Mouse (Mus musculus) liver, embryonic 12.5 days (tissue): ENCODE results near the gene Gpr87. TPM values are rescaled to one million over a fixed set of nuclear protein-coding genes. Genes with fewer than 3 reads are reported as not detected.
A peak's percentile ranks its signal among the peaks of the same experiment; 100 is the strongest.

Source experiments
- ATAC-seq: fragments of 200-750 bp; cut with Nextera tagmentation; 2 replicates; pipeline ENCODE4 v1.8.0; 2017; ENCODE audit warnings: moderate number of reproducible peaks, mild to moderate bottlenecking, moderate library complexity
- H3K27ac ChIP-seq: fragments of 300-500 bp; sonication (generic); 2 replicates; pipeline ENCODE4 v1.5.1; 2016; ENCODE audit warnings: mild to moderate bottlenecking
- H3K27me3 ChIP-seq: fragments of 300-500 bp; sonication (generic); replicated peaks from 2 replicates; pipeline ENCODE4 v1.6.1; 2016; ENCODE audit warnings: mild to moderate bottlenecking, moderate library complexity
- H3K36me3 ChIP-seq: fragments of 300-500 bp; sonication (generic); 2 replicates; pipeline ENCODE4 v1.6.1; 2016; ENCODE audit warnings: mild to moderate bottlenecking, moderate library complexity
- H3K4me1 ChIP-seq: fragments of 300-500 bp; sonication (generic); 2 replicates; pipeline ENCODE4 v1.6.1; 2016
- H3K4me2 ChIP-seq: fragments of 300-500 bp; sonication (generic); 2 replicates; pipeline ENCODE4 v1.6.1; 2016; ENCODE audit warnings: mild to moderate bottlenecking, moderate library complexity
- H3K4me3 ChIP-seq: fragments of 300-500 bp; sonication (generic); 2 replicates; pipeline ENCODE4 v1.5.1; 2016; ENCODE audit warnings: mild to moderate bottlenecking, moderate library complexity
- H3K9ac ChIP-seq: fragments of 300-500 bp; sonication (generic); 2 replicates; pipeline ENCODE4 v1.6.1; 2016; ENCODE audit warnings: mild to moderate bottlenecking, moderate library complexity
- H3K9me3 ChIP-seq: fragments of 300-500 bp; sonication (generic); replicated peaks from 2 replicates; pipeline ENCODE4 v1.6.1; 2016; ENCODE audit warnings: mild to moderate bottlenecking, moderate library complexity
- WGBS: fragments of 180-500 bp; shearing (Covaris S2); methylation state at CpG from one replicate; pipeline ENCODE4 v1.1.7; 2016; ENCODE audit not compliant: insufficient replicate concordance; 5-methylcytosine and 5-hydroxymethylcytosine counted together
- polyA plus RNA-seq: library from polyadenylated mRNA; unstranded; fragments of >200 nt; fragmentation: Nextera tagmentation; extraction: Ambion mirVana; gene quantifications from 2 replicates; pipeline ENCODE4 v1.2.1, GENCODE M21; 2016

The Gpr87 gene
- polyA plus RNA-seq, 1 experiment from 2014 or later: not detected

- Histone ChIP-seq H3K4me3 (no peak overlapping the region), H3K36me3 (no peaks in the 10 kb centered on the region), H3K9me3 (no peaks in the 10 kb centered on the region), H3K27me3 (no peaks in the 10 kb centered on the region), H3K9ac (no peak overlapping the region), H3K27ac (no peak overlapping the region), H3K4me1 (peaks cover 44% of the 10 kb centered on the region), H3K4me2 (no peak overlapping the region)
- no peak for ATAC-seq
- 68% methylated on average over 4 of the region's 4 CpGs for WGBS
Observed at GRCm38 (mm10) chr3:59131081-59131480, 63.8 kb downstream of the Gpr87 start.

- Histone ChIP-seq H3K9ac (no peak overlapping the region), H3K4me3 (no peak overlapping the region; the same call in 1 of the 2 replicates), H3K4me1 (peaks cover 46% of the 10 kb centered on the region), H3K9me3 (no peaks in the 10 kb centered on the region), H3K27me3 (no peaks in the 10 kb centered on the region), H3K4me2 (peak overlapping the region; percentile 44), H3K27ac (no peak overlapping the region), H3K36me3 (no peaks in the 10 kb centered on the region)
- peak; percentile 50; the same call in 1 of the 2 replicates for ATAC-seq
- WGBS: 28% methylated on average over 8 of the region's 8 CpGs
Observed at GRCm38 (mm10) chr3:59130431-59130830, 64.5 kb downstream of the Gpr87 start.

DNA sequence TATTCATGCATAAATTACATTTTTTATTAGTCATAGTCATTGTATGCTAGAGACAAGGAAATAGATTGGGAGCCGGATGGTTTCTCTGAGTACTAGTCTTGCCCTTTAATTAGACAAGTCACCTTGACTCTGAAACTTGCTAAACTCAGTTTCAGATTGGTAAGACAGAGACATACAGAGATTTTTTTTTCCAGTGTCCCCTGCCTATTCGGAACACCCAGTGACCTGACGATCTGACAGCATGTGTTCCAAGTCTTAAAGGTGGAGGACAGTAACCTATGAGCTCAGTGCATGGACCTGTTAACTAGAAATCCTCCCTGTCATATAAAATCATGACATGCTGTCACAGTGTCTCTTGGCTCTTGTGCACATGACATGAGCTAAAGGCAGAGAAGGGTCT lies 65.4 kb downstream of the Gpr87 start:
- peak overlapping the region; percentile 8; the same call in 1 of the 2 replicates for H3K4me2 ChIP-seq

More for the DNA sequence above, 65.4 kb downstream of the Gpr87 start:
- Histone ChIP-seq H3K27ac (no peak overlapping the region), H3K9ac (no peak overlapping the region), H3K4me3 (no peak overlapping the region), H3K36me3 (no peaks in the 10 kb centered on the region), H3K4me1 (peaks cover 55% of the 10 kb centered on the region), H3K9me3 (no peaks in the 10 kb centered on the region), H3K27me3 (no peaks in the 10 kb centered on the region)
- ATAC-seq: no peak
- WGBS: 75% methylated on average over 3 of the region's 3 CpGs

Other genes starting within 250 kb of the Gpr87 start
- gene Med12l, start 189.3 kb downstream of the Gpr87 start, polyA plus RNA-seq: 1.9 and 2.1 TPM in 2 replicates
- 2.2 and 2.3 TPM in 2 replicates for gene Gpr171, start 93.3 kb downstream of the Gpr87 start, polyA plus RNA-seq
- gene P2ry14, start 41.5 kb downstream of the Gpr87 start, polyA plus RNA-seq: 1.7 and 2.4 TPM in 2 replicates
- gene P2ry13, start 15.8 kb upstream of the Gpr87 start, polyA plus RNA-seq: 1.6 and 1.8 TPM in 2 replicates
- 1.4 and 2.2 TPM in 2 replicates for gene P2ry12, start 67.8 kb upstream of the Gpr87 start, polyA plus RNA-seq
- gene Igsf10, start 149.3 kb upstream of the Gpr87 start, polyA plus RNA-seq: 0.60 and 0.83 TPM in 2 replicates